Mouse (Mus musculus) CH12.LX (cell line): ENCODE measurements around the gene Isyna1.

Source experiments
- PAX5 ChIP-seq: IDR thresholded peaks from 2 replicates; pipeline ENCODE4 v1.6.1; 2012; ENCODE audit warnings: low read length, inconsistent platforms, mixed read lengths
- POLR2A ChIP-seq: IDR thresholded peaks from 2 replicates; pipeline ENCODE4 v1.6.1; 2011; ENCODE audit warnings: low read depth, mild to moderate bottlenecking, improper control_type of control experiment, low read length

GRCm38 (mm10) chr8:70598283-70598682 is 4.1 kb downstream of the Isyna1 start:
- TF ChIP-seq POLR2A (no peak), PAX5 (no peak)
